Mouse (Mus musculus): Measurements from ENCODE around the gene Pfpl. TPM values are rescaled to one million over a fixed set of nuclear protein-coding genes. Genes with fewer than 3 reads are reported as not detected.

Gene Pfpl
- total and polyA plus RNA-seq, 2 experiments from 2014 or later, result not detected

DNA sequence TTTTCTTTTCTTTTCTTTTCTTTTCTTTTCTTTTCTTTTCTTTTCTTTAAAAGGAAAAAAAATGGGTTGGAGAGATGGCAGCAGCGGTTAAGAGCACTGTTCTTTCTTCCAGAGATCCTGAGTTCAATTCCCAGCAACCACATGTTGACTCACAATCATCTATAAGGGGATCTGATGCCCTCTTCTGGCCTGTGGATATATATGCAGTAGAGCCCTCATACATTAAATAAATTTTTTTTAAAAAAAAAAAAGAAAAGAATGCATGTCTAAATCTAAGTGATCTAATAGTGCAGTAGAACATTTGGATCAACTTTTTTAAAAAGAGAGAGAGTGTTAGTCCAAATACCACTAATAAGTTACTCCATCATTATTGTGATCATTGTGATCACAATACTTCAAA, 6.0 kb upstream of the Pfpl start:
- no peak overlapping the region for H3K27ac ChIP-seq (ENCODE audit: low read depth, low read length)
- H3K4me3 ChIP-seq (ENCODE audit: low read depth, low read length), result no peak overlapping the region
- no peaks in the 10 kb centered on the region for H3K4me1 ChIP-seq (ENCODE audit: insufficient read depth, low read length)
- no peaks in the 10 kb centered on the region for H3K27me3 ChIP-seq (ENCODE audit: insufficient read depth, low read length)
- no peak for TF ChIP-seq CTCF (IDR thresholded peaks at IDR 0.05)
- ATAC-seq (ENCODE audit: low FRiP score) (no peak), DNase-seq (ENCODE audit: low spot score) (no peak)
- no peaks in the 10 kb centered on the region for H3K36me3 ChIP-seq (ENCODE audit: insufficient read depth, low read length)
- WGBS, result 79% methylated on average over 1 of the region's 1 CpGs
- H3K9ac ChIP-seq (replicated peaks; ENCODE audit: low read length, poor library complexity, severe bottlenecking), result no peak overlapping the region
- H3K4me2 ChIP-seq (ENCODE audit: low read depth, low read length, poor library complexity, severe bottlenecking), result no peak overlapping the region
- H3K9me3 ChIP-seq (ENCODE audit: low read length), result no peaks in the 10 kb centered on the region

DNA sequence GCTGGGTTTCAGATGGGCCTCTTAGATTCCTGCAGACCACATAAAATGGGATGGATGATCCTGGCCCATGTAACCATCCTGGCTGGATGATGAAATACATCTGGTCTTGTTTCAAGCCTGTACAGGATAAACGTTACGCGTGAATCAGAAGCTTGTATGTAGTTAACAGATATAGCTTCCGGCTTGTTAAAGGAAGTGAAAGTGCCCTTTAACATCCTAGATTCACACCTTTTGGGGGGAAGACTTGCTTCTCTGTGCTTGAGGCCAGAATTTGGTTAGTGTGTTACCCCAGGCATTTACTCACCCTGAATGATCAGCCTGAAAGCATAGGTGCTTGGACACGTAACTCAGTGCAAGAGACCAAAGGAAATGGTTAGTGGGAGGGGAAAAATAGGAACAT, 604 bp upstream of the Pfpl start:
- WGBS, result 91% methylated on average over 5 of the region's 5 CpGs
- Histone ChIP-seq H3K4me2 (ENCODE audit: low read depth, low read length, poor library complexity, severe bottlenecking) (no peak overlapping the region), H3K36me3 (ENCODE audit: insufficient read depth, low read length) (no peaks in the 10 kb centered on the region), H3K4me3 (ENCODE audit: low read depth, low read length) (no peak overlapping the region), H3K27me3 (ENCODE audit: insufficient read depth, low read length) (no peaks in the 10 kb centered on the region), H3K27ac (ENCODE audit: low read depth, low read length) (no peak overlapping the region), H3K9me3 (ENCODE audit: low read length) (no peaks in the 10 kb centered on the region), H3K9ac (replicated peaks; ENCODE audit: low read length, poor library complexity, severe bottlenecking) (no peak overlapping the region), H3K4me1 (ENCODE audit: insufficient read depth, low read length) (no peaks in the 10 kb centered on the region)
- ATAC-seq (ENCODE audit: low FRiP score) (no peak), DNase-seq (ENCODE audit: low spot score) (no peak)
- no peak for TF ChIP-seq CTCF (IDR thresholded peaks at IDR 0.05)

- H3K9me3 ChIP-seq (ENCODE audit: low read length), result no peaks in the 10 kb centered on the region
- H3K36me3 ChIP-seq (ENCODE audit: insufficient read depth, low read length), result no peaks in the 10 kb centered on the region
- no peaks in the 10 kb centered on the region for H3K4me1 ChIP-seq (ENCODE audit: insufficient read depth, low read length)
- no peak overlapping the region for H3K27ac ChIP-seq (ENCODE audit: low read depth, low read length)
- DNase-seq (ENCODE audit: low spot score), result peak; percentile 72
- 0 out of 2 replicates have a peak, but pooled peaks have one; percentile 13 for ATAC-seq (ENCODE audit: low FRiP score)
- WGBS, result 2% methylated on average over 2 of the region's 2 CpGs
- no peak overlapping the region for H3K9ac ChIP-seq (replicated peaks; ENCODE audit: low read length, poor library complexity, severe bottlenecking)
- no peaks in the 10 kb centered on the region for H3K27me3 ChIP-seq (ENCODE audit: insufficient read depth, low read length)
- TF ChIP-seq CTCF (IDR thresholded peaks at IDR 0.05), result peak; percentile 72
- H3K4me2 ChIP-seq (ENCODE audit: low read depth, low read length, poor library complexity, severe bottlenecking), result no peak overlapping the region
- no peak overlapping the region for H3K4me3 ChIP-seq (ENCODE audit: low read depth, low read length)
Measured at GRCm38 (mm10) chr19:12433033-12433432, 5.3 kb downstream of the Pfpl start.

DNA sequence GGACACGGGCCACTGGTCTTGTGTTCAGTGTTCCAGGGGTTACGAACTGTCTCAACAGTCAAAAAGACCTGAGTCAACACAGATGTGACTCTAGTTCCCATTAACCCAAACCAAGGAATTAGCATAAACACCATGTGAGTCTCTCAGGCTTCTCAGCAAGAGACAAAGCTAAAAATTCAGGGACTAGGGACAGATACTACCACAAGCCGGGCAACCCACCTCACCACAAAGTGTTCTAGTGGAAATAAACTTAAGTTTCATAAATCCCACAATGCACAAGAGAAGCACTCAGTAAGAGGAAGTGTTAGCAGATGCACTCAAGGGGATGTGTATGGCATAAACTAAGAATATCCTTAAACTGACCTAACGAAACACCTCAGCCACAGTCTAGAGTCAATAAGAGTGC, 7.3 kb downstream of the Pfpl start:
- no peak for TF ChIP-seq CTCF (IDR thresholded peaks at IDR 0.05)

DNA sequence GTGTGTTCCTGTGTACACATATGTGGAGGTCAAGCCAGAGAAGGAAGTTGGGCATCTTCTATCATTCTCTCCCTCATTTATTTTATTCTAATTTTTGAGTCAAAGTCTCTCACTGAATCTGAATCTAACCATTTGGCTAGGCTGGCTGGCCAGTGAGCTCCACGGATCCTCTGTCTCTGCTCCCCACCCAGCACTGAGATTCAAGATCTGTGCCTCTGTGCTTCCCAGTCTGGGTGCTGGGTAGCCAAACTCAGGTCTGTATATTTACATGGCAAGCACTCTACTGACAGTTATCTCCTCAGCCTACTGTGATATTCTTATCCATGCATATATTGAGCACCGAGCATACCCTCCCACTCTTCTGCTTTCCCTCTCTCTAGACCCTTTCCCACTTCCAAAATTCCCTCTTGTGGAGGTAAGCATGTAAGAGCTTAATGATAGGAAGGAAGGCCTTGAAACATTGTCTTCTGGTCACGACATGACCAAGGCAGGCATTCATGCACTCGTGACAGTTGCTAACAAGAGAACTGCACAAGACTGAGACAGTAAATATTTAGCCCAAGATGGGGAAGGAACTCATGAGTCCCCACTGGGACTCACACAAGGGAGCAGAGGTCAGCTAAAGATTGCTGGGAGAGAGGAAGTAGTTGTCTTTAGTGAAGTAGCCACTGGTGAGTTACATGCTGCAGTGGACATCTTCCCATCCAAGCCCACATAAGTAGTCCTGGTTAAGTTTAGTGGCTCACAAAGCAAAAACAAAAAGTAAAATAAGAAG, 8.2 kb downstream of the Pfpl start:
- Histone ChIP-seq H3K4me3 (ENCODE audit: low read depth, low read length) (no peak overlapping the region), H3K27me3 (ENCODE audit: insufficient read depth, low read length) (no peaks in the 10 kb centered on the region), H3K27ac (ENCODE audit: low read depth, low read length) (no peak overlapping the region), H3K9ac (replicated peaks; ENCODE audit: low read length, poor library complexity, severe bottlenecking) (no peak overlapping the region), H3K4me2 (ENCODE audit: low read depth, low read length, poor library complexity, severe bottlenecking) (no peak overlapping the region), H3K4me1 (ENCODE audit: insufficient read depth, low read length) (no peaks in the 10 kb centered on the region), H3K36me3 (ENCODE audit: insufficient read depth, low read length) (no peaks in the 10 kb centered on the region), H3K9me3 (ENCODE audit: low read length) (no peaks in the 10 kb centered on the region)
- WGBS, result 85% methylated on average over 4 of the region's 4 CpGs
- ATAC-seq (ENCODE audit: low FRiP score) (no peak), DNase-seq (ENCODE audit: low spot score) (no peak)
- no peak for TF ChIP-seq CTCF (IDR thresholded peaks at IDR 0.05)

More for the DNA sequence above, 7.3 kb downstream of the Pfpl start:
- Histone ChIP-seq H3K4me1 (ENCODE audit: insufficient read depth, low read length) (no peaks in the 10 kb centered on the region), H3K4me3 (ENCODE audit: low read depth, low read length) (no peak overlapping the region), H3K9ac (replicated peaks; ENCODE audit: low read length, poor library complexity, severe bottlenecking) (no peak overlapping the region), H3K36me3 (ENCODE audit: insufficient read depth, low read length) (no peaks in the 10 kb centered on the region), H3K4me2 (ENCODE audit: low read depth, low read length, poor library complexity, severe bottlenecking) (no peak overlapping the region), H3K27me3 (ENCODE audit: insufficient read depth, low read length) (no peaks in the 10 kb centered on the region), H3K27ac (ENCODE audit: low read depth, low read length) (no peak overlapping the region), H3K9me3 (ENCODE audit: low read length) (no peaks in the 10 kb centered on the region)
- ATAC-seq (ENCODE audit: low FRiP score), result no peak
- DNase-seq (ENCODE audit: low spot score), result no peak
- 86% methylated on average over 4 of the region's 4 CpGs for WGBS

- Histone ChIP-seq H3K4me3 (ENCODE audit: low read depth, low read length) (no peak overlapping the region), H3K27me3 (ENCODE audit: insufficient read depth, low read length) (no peaks in the 10 kb centered on the region), H3K9me3 (ENCODE audit: low read length) (no peaks in the 10 kb centered on the region), H3K4me2 (ENCODE audit: low read depth, low read length, poor library complexity, severe bottlenecking) (no peak overlapping the region), H3K27ac (ENCODE audit: low read depth, low read length) (no peak overlapping the region), H3K36me3 (ENCODE audit: insufficient read depth, low read length) (no peaks in the 10 kb centered on the region), H3K4me1 (ENCODE audit: insufficient read depth, low read length) (no peaks in the 10 kb centered on the region), H3K9ac (replicated peaks; ENCODE audit: low read length, poor library complexity, severe bottlenecking) (no peak overlapping the region)
- no peak for DNase-seq (ENCODE audit: low spot score)
- no peak for ATAC-seq (ENCODE audit: low FRiP score)
- TF ChIP-seq CTCF (IDR thresholded peaks at IDR 0.05), result no peak
- WGBS, result 71% methylated on average over 1 of the region's 1 CpGs
Measured at GRCm38 (mm10) chr19:12439581-12439980, 11.9 kb downstream of the Pfpl start.

Data from midbrain, postnatal 0 days (tissue).